Mouse (Mus musculus): ENCODE measurements around the gene Gm10181. TPM values are rescaled to one million over a fixed set of nuclear protein-coding genes. Genes with fewer than 3 reads are reported as not detected.

Gene Gm10181
- total and polyA plus RNA-seq, 3 experiments, result not detected

DNA sequence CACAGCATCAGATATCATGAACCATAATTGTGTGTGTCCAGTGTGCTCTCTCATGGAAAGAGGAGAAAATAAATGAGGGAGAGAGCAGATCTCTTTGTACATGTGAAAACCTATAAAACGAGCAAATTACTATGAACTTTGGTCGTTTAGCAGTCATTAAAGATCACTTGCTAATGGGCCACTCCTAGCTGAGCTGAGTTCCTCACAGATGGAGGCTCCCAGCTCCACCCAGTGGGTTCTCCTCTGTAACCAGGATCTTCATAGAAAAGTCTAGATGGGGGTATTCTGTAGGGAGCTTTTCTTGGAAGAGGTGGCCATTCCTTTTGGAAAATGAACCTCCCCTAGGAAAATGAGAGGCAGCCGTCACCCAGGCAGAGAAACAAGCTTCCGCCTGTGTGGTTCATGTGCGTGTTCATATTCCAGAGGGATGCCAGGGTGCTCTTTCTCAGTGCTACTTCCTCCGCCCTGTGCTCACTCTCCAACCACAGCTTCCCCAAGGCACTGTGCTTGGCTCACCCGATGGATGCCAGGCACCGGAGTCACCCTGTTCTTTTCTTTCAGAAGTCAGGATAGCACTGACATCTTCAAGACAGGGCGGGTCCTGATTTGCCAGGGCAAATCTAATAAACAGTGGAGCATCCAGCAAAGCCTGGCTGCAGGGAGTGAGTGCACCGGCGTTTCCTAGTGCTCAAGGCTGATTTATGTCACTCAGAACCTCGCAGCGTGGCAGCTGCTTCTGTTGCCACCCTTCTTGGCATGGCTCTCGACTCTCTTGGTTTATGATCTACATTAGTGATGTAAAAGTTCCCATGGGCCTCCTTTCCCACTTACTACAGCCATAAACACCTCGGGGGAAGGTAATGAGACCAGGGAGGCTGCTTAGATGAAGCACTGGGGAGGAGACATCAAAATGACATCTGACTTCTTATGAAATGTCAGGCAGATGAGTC, 46.8 kb upstream of the Gm10181 start:
- Histone ChIP-seq H3K27me3 (replicated peaks) (no peaks in the 10 kb centered on the region), H3K9me3 (replicated peaks; ENCODE audit: low read length) (no peaks in the 10 kb centered on the region), H3K27ac (ENCODE audit: insufficient read depth, low read depth) (no peak overlapping the region), H3K4me2 (ENCODE audit: insufficient read depth, low read depth, poor library complexity, severe bottlenecking) (no peak overlapping the region), H3K36me3 (replicated peaks in 1 of 2; ENCODE audit: control insufficient read depth in 1 of 2, insufficient read depth in 1 of 2, low read length in 1 of 2) (no peaks in the 10 kb centered on the region), H3K4me1 (ENCODE audit: control insufficient read depth in 1 of 2, insufficient read depth in 2 of 2) (no peaks in the 10 kb centered on the region), H3K4me3 (replicated peaks in 1 of 3; ENCODE audit: low read depth in 2 of 3, low read length in 2 of 3, poor library complexity in 1 of 3) (no peak overlapping the region), H3K9ac (ENCODE audit: insufficient read depth, low read depth) (no peak overlapping the region), H3K79me2 (replicated peaks; ENCODE audit: control insufficient read depth, extremely low read depth, insufficient read depth, poor library complexity, severe bottlenecking) (no peaks in the 10 kb centered on the region)
- TF ChIP-seq NELFE (IDR thresholded peaks at IDR 0.05; ENCODE audit: low read depth, low read length), result no peak
- dilution Hi-C loops (cut with MboI; ENCODE audit: extremely low pct_ligation_motif_present, extremely low pct_unique_long_range_greater_than_20kb, low sequenced_read_pairs), result no loop called here
- in situ Hi-C loops (cut with MboI; ENCODE audit: low pct_ligation_motif_present, low pct_unique_long_range_greater_than_20kb, low sequenced_read_pairs), result loop anchor here (10.0 to 25.0 kb wide), 3 partner anchors 52 to 355 kb away; partner anchors contain the start of genes Dpy19l2 and Tbx20
- no peak for DNase-seq (ENCODE audit: extremely low read depth)

DNA sequence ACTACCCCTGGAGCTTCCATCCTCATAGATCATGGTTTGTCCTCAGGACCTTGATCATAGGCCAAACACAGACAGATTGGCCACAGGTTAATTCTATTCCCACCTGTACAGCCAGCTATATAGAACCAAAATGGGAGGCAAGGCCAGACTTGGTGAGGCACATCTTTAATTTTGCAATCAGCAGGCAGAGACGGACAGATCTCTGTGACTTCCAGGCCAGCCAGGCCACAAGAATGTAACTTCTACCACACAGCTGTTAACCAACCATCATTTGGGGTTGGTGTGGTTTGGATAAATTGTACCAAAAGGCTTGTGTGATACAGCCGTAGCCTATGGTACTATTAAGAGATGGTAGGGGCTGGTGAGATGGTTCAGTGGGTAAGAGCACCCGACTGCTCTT, 44.9 kb upstream of the Gm10181 start:
- dilution Hi-C loops (cut with MboI; ENCODE audit: extremely low pct_ligation_motif_present, extremely low pct_unique_long_range_greater_than_20kb, low sequenced_read_pairs), result no loop called here
- Histone ChIP-seq H3K36me3 (replicated peaks in 1 of 2; ENCODE audit: control insufficient read depth in 1 of 2, insufficient read depth in 1 of 2, low read length in 1 of 2) (no peaks in the 10 kb centered on the region), H3K79me2 (replicated peaks; ENCODE audit: control insufficient read depth, extremely low read depth, insufficient read depth, poor library complexity, severe bottlenecking) (no peaks in the 10 kb centered on the region), H3K27ac (ENCODE audit: insufficient read depth, low read depth) (no peak overlapping the region), H3K4me1 (ENCODE audit: control insufficient read depth in 1 of 2, insufficient read depth in 2 of 2) (peaks cover 3 to 5% of the 10 kb centered on the region in 2 experiments; a peak in 3 of 4 replicates), H3K9me3 (replicated peaks; ENCODE audit: low read length) (no peaks in the 10 kb centered on the region), H3K4me3 (replicated peaks in 1 of 3; ENCODE audit: low read depth in 2 of 3, low read length in 2 of 3, poor library complexity in 1 of 3) (no peak overlapping the region), H3K4me2 (ENCODE audit: insufficient read depth, low read depth, poor library complexity, severe bottlenecking) (no peak overlapping the region), H3K9ac (ENCODE audit: insufficient read depth, low read depth) (no peak overlapping the region), H3K27me3 (replicated peaks) (no peaks in the 10 kb centered on the region)
- DNase-seq (ENCODE audit: extremely low read depth), result no peak
- TF ChIP-seq JUN (IDR thresholded peaks at IDR 0.05; ENCODE audit: insufficient read depth, low read depth, low read length), result no peak
- TF ChIP-seq JUND (conservative IDR thresholded peaks at IDR 0.05; ENCODE audit: low read depth, low read length), result no peak
- no peak for TF ChIP-seq RAD21 (IDR thresholded peaks at IDR 0.05; ENCODE audit: low read depth, low read length)
- TF ChIP-seq MYC (IDR thresholded peaks at IDR 0.05; ENCODE audit: low read depth, low read length), result no peak
- no peak for TF ChIP-seq CHD2 (IDR thresholded peaks at IDR 0.05; ENCODE audit: low read length)
- no peak for TF ChIP-seq GABPA (IDR thresholded peaks at IDR 0.05; ENCODE audit: insufficient replicate concordance, low read depth, low read length)
- in situ Hi-C loops (cut with MboI; ENCODE audit: low pct_ligation_motif_present, low pct_unique_long_range_greater_than_20kb, low sequenced_read_pairs), result loop anchor here (10.0 to 25.0 kb wide), 3 partner anchors 50 to 357 kb away; partner anchors contain the start of genes Dpy19l2 and Tbx20

DNA sequence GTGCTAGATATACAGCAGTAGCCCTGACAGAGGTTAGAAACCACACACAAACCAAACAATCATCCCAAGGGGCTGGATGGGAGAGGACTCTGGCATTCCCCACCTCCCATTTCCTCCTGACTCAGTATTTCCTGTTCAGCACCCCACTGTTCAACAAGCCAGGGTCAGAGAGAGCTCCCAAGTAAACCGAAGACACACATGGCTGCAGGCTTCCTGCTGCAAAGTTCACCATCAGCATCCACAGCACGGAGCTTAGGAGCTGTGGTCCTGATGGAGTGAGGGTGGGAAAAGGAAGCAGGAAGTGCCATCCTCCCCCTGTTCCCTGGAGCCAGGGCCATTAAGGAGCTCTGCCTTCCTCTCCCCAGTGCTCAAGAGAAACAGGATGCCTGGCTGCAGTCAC, 40.9 kb upstream of the Gm10181 start:
- Histone ChIP-seq H3K27ac (ENCODE audit: insufficient read depth, low read depth) (no peak overlapping the region), H3K9ac (ENCODE audit: insufficient read depth, low read depth) (no peak overlapping the region), H3K4me2 (ENCODE audit: insufficient read depth, low read depth, poor library complexity, severe bottlenecking) (no peak overlapping the region), H3K36me3 (replicated peaks in 1 of 2; ENCODE audit: control insufficient read depth in 1 of 2, insufficient read depth in 1 of 2, low read length in 1 of 2) (no peaks in the 10 kb centered on the region), H3K27me3 (replicated peaks) (no peaks in the 10 kb centered on the region), H3K4me3 (replicated peaks in 1 of 3; ENCODE audit: low read depth in 2 of 3, low read length in 2 of 3, poor library complexity in 1 of 3) (no peak overlapping the region), H3K79me2 (replicated peaks; ENCODE audit: control insufficient read depth, extremely low read depth, insufficient read depth, poor library complexity, severe bottlenecking) (no peaks in the 10 kb centered on the region), H3K4me1 (ENCODE audit: control insufficient read depth in 1 of 2, insufficient read depth in 2 of 2) (peaks cover 3 to 5% of the 10 kb centered on the region in 2 experiments; a peak in 3 of 4 replicates), H3K9me3 (replicated peaks; ENCODE audit: low read length) (no peaks in the 10 kb centered on the region)
- dilution Hi-C loops (cut with MboI; ENCODE audit: extremely low pct_ligation_motif_present, extremely low pct_unique_long_range_greater_than_20kb, low sequenced_read_pairs), result no loop called here
- TF ChIP-seq MYC (IDR thresholded peaks at IDR 0.05; ENCODE audit: low read depth, low read length) (no peak), USF2 (conservative IDR thresholded peaks at IDR 0.05; ENCODE audit: low read depth, low read length) (no peak), POLR2A (IDR thresholded peaks at IDR 0.05; ENCODE audit: low read depth, low read length) (no peak), ZKSCAN1 (IDR thresholded peaks at IDR 0.05; ENCODE audit: borderline replicate concordance, low read depth, low read length) (no peak), UBTF (IDR thresholded peaks at IDR 0.05; ENCODE audit: low read depth, low read length) (no peak), EP300 (IDR thresholded peaks at IDR 0.05; ENCODE audit: low read length) (no peak), JUN (IDR thresholded peaks at IDR 0.05; ENCODE audit: insufficient read depth, low read depth, low read length) (no peak), TCF12 (IDR thresholded peaks at IDR 0.05; ENCODE audit: low read depth, low read length) (no peak), ETS1 (conservative IDR thresholded peaks at IDR 0.05; ENCODE audit: low read depth, low read length) (no peak), USF1 (IDR thresholded peaks at IDR 0.05; ENCODE audit: low read depth, low read length) (no peak), NELFE (IDR thresholded peaks at IDR 0.05; ENCODE audit: low read depth, low read length) (no peak), CHD1 (IDR thresholded peaks at IDR 0.05; ENCODE audit: low read depth, low read length) (no peak), RCOR1 (conservative IDR thresholded peaks at IDR 0.05; ENCODE audit: low read depth, low read length) (no peak), SIN3A (IDR thresholded peaks at IDR 0.05; ENCODE audit: low read length) (no peak), MEF2A (IDR thresholded peaks at IDR 0.05; ENCODE audit: borderline replicate concordance, low read depth, low read length) (no peak), E2F4 (IDR thresholded peaks at IDR 0.05; ENCODE audit: insufficient replicate concordance, low read depth, low read length) (no peak), ZNF384 (IDR thresholded peaks at IDR 0.05; ENCODE audit: low read depth, low read length) (no peak), KAT2A (IDR thresholded peaks at IDR 0.05; ENCODE audit: insufficient replicate concordance, low read length) (no peak), ZC3H11A (IDR thresholded peaks at IDR 0.05; ENCODE audit: low read depth, low read length) (no peak)
- DNase-seq (ENCODE audit: extremely low read depth), result no peak
- in situ Hi-C loops (cut with MboI; ENCODE audit: low pct_ligation_motif_present, low pct_unique_long_range_greater_than_20kb, low sequenced_read_pairs), result loop anchor here (10.0 to 25.0 kb wide), 3 partner anchors 47 to 361 kb away; partner anchors contain the start of genes Dpy19l2 and Tbx20

All from CH12.LX (cell line).